Mouse (Mus musculus): ENCODE data around the gene Fkbp5.

DNA sequence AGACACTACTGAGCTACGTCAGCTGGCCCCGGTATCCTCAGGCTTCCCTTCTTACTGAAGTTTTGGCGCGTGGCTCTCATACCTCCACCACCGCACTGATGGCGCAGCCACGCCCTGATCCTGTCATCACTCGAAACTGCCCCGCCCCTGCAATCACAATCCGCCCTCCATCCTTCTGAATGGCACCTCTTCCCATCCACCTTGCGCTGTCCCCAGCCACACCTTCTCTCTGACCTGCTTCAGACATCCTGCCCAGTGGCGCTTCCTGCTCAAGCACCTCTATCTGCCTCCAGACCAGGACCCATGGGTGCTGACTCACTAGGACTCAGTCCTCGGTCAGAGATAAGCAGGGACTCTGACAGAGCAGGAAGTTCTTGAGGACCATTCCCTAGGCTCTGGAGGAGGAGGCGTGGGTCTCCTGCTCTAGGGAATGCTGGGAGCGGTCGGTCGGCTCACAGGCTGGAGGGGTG, 141.7 kb downstream of the Fkbp5 start:
- TF ChIP-seq POLR2A (IDR thresholded peaks at IDR 0.05; ENCODE audit: low read depth, low read length) (no peak), CTCF (IDR thresholded peaks at IDR 0.05; ENCODE audit: extremely low read depth, insufficient read depth, insufficient read length, insufficient replicate concordance) (no peak)

Data from spleen, adult 2 months (tissue).